ENCODE assay signal across 11 mouse cellular contexts in the genomic region with DNA sequence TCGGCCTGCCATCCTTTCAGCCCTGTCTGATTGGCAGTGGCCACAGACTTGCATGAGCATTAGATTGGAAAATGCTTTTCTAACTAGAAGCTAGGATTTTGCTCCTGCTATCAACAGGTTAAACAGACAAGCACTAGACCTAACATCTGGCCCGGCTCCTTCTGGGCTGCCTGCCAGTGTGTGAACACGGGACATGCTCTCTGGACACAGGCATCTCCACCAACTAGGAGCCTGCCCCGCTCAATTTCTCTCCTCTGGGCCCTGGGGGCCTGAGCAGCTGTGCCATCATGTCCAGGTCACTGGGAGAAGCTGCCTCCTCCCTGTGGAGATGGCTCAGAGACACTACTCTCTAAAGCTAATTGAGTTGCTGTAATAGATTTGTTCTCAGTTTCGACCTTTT.
DNase-seq lines count a peak whose midpoint lies in the region; ATAC-seq lines count a peak whose summit lies in the region.
"Had no signal": no experiment of that assay in that cellular context is flagged by ENCODE, and none has a peak within 500 bp of the region (broad histone marks: within the 10 kb centered on the region; RNA-seq: fewer than 3 reads in every experiment).

No protein-coding gene starts in this region.

- peak; percentile 72 for DNase-seq in kidney, adult 18-20 months
- DNase-seq in NIH3T3 (ENCODE audit: low read depth): peak; percentile 68
- DNase-seq in gastrocnemius, postnatal 25 days: peak; percentile 54
- DNase-seq in kidney, postnatal 10 days: peak; percentile 69
- DNase-seq in frontal cortex, postnatal 36 days (ENCODE audit: low spot score in 2 of 2): no peak
- DNase-seq in left cerebral cortex, adult 18-20 months (ENCODE audit: low spot score in 2 of 2): no peak
- DNase-seq in embryo, embryonic 11 days: no peak
- DNase-seq: retina, postnatal 1 day had no signal

- H3K9me3 ChIP-seq in kidney, embryonic 15.5 days (replicated peaks): no peaks in the 10 kb centered on the region
- H3K9me3 ChIP-seq: embryonic facial prominence, embryonic 12.5 days; megakaryocyte, embryonic 14.5 days had no signal

- WGBS in kidney, embryonic 15.5 days: 49% methylated on average over 5 of the region's 5 CpGs

- H3K9ac ChIP-seq in kidney, embryonic 15.5 days: no peak overlapping the region
- H3K9ac ChIP-seq: embryonic facial prominence, embryonic 12.5 days had no signal

- H3K4me3 ChIP-seq in kidney, embryonic 15.5 days (replicated peaks): no peak overlapping the region
- H3K4me3 ChIP-seq: embryonic facial prominence, embryonic 12.5 days; megakaryocyte, embryonic 14.5 days had no signal

- H3K4me2 ChIP-seq in kidney, embryonic 15.5 days: no peak overlapping the region
- H3K4me2 ChIP-seq: embryonic facial prominence, embryonic 12.5 days had no signal

- H3K36me3 ChIP-seq in kidney, embryonic 15.5 days: no peaks in the 10 kb centered on the region
- H3K36me3 ChIP-seq: embryonic facial prominence, embryonic 12.5 days had no signal

- H3K4me1 ChIP-seq in kidney, embryonic 15.5 days: peaks cover 9% of the 10 kb centered on the region
- H3K4me1 ChIP-seq: megakaryocyte, embryonic 14.5 days had no signal

- no peaks in the 10 kb centered on the region for H3K27me3 ChIP-seq in kidney, embryonic 15.5 days
- H3K27me3 ChIP-seq: embryonic facial prominence, embryonic 12.5 days; megakaryocyte, embryonic 14.5 days had no signal

- H3K27ac ChIP-seq in kidney, embryonic 15.5 days: no peak overlapping the region
- H3K27ac ChIP-seq: embryonic facial prominence, embryonic 12.5 days had no signal

- ATAC-seq in kidney, embryonic 15.5 days (replicated peaks; ENCODE audit: low FRiP score): no peak; the same call in 1 of the 2 replicates

Comparison
In these comparisons a context has a peak if more than half of its experiments do, and no peak if none do; other contexts are left out.
1. DNase-seq: peak in kidney, adult 18-20 months (single experiment), NIH3T3 (single experiment), gastrocnemius, postnatal 25 days (single experiment) and kidney, postnatal 10 days (single experiment); none in frontal cortex, postnatal 36 days (0 of 2), left cerebral cortex, adult 18-20 months (0 of 2) and embryo, embryonic 11 days (single experiment).